9 mouse cellular contexts compared by ENCODE assay signal in genomic region chr2:181497548-181497875, GRCm38 (mm10). TPM values are rescaled to one million over a fixed set of nuclear protein-coding genes. Genes with fewer than 3 reads are reported as not detected.
A peak's percentile ranks its signal among the peaks of the same experiment; 100 is the strongest.
DNase-seq lines count a peak whose midpoint lies in the region; ATAC-seq and TF ChIP-seq lines count a peak whose summit lies in the region.
"Had no signal": no experiment of that assay in that cellular context is flagged by ENCODE, and none has a peak within 500 bp of the region (broad histone marks: within the 10 kb centered on the region; RNA-seq: fewer than 3 reads in every experiment).

No protein-coding gene starts in this region.

- peak; percentile 55 to 60 for DNase-seq in adrenal gland, adult 18-20 months (ENCODE audit: low spot score in 2 of 2)
- no peak for DNase-seq in forebrain, embryonic 11.5 days (ENCODE audit: low spot score)
- peak; percentile 53 for DNase-seq in heart, postnatal 0 days (ENCODE audit: low spot score)
- peak; percentile 72 to 85 for DNase-seq in kidney, postnatal 25 days
- DNase-seq in lung, postnatal 25 days (ENCODE audit: low spot score): peak; percentile 76
- DNase-seq in right cerebral cortex, postnatal 10 days (ENCODE audit: low spot score in 2 of 2): peak; percentile 41 to 51
- DNase-seq in urinary bladder, postnatal 36 days (ENCODE audit: low spot score in 2 of 2): peak; percentile 59 to 75

- peak; percentile 53 for ATAC-seq in forebrain, embryonic 11.5 days (replicated peaks; ENCODE audit: low FRiP score)
- ATAC-seq in heart, postnatal 0 days (ENCODE audit: insufficient read depth, low read depth): peak; percentile 45

- H3K4me3 ChIP-seq in E14TG2a.4 (replicated peaks; ENCODE audit: low read length): peak overlapping the region; percentile 99
- H3K4me3 ChIP-seq in forebrain, embryonic 11.5 days (ENCODE audit: low read depth, low read length): peak overlapping the region; percentile 87
- peak overlapping the region; percentile 79 for H3K4me3 ChIP-seq in heart, postnatal 0 days (ENCODE audit: low read depth, low read length)

- TF ChIP-seq CTCF in E14TG2a.4 (conservative IDR thresholded peaks at IDR 0.05; ENCODE audit: low read length): no peak
- TF ChIP-seq CTCF in heart, postnatal 0 days (IDR thresholded peaks at IDR 0.05; ENCODE audit: low read depth): no peak

- peak overlapping the region; percentile 90 for H3K9ac ChIP-seq in forebrain, embryonic 11.5 days (ENCODE audit: low read length)
- H3K9ac ChIP-seq in heart, postnatal 0 days (replicated peaks; ENCODE audit: low read depth, low read length): peak overlapping the region; percentile 86

- no peak for TF ChIP-seq EP300 in heart, postnatal 0 days (IDR thresholded peaks at IDR 0.05; ENCODE audit: low read depth)

- H3K4me2 ChIP-seq in forebrain, embryonic 11.5 days (ENCODE audit: low read depth, low read length, severe bottlenecking): peak overlapping the region; percentile 94
- H3K4me2 ChIP-seq in heart, postnatal 0 days (ENCODE audit: low read depth, low read length): peak overlapping the region; percentile 89

- peaks cover 12% of the 10 kb centered on the region for H3K27me3 ChIP-seq in E14TG2a.4 (ENCODE audit: insufficient read depth, low read length)
- H3K27me3 ChIP-seq in forebrain, embryonic 11.5 days (ENCODE audit: control insufficient read depth, insufficient read depth, low read length): no peaks in the 10 kb centered on the region
- H3K27me3 ChIP-seq in heart, postnatal 0 days (ENCODE audit: control insufficient read depth, insufficient read depth, low read length): no peaks in the 10 kb centered on the region

- H3K36me3 ChIP-seq in E14TG2a.4 (ENCODE audit: insufficient read depth, low read length): peaks cover 44% of the 10 kb centered on the region
- peaks cover 4% of the 10 kb centered on the region for H3K36me3 ChIP-seq in forebrain, embryonic 11.5 days (ENCODE audit: control insufficient read depth, insufficient read depth, low read length)
- H3K36me3 ChIP-seq in heart, postnatal 0 days (replicated peaks; ENCODE audit: control insufficient read depth, insufficient read depth, low read length): peaks cover 28% of the 10 kb centered on the region

- WGBS in forebrain, embryonic 11.5 days: 2% methylated on average over 12 of the region's 12 CpGs
- 1% methylated on average over 12 of the region's 12 CpGs for WGBS in heart, postnatal 0 days

- peaks cover 58% of the 10 kb centered on the region for H3K4me1 ChIP-seq in E14TG2a.4 (replicated peaks; ENCODE audit: low read depth, low read length)
- H3K4me1 ChIP-seq in forebrain, embryonic 11.5 days (replicated peaks; ENCODE audit: control insufficient read depth, insufficient read depth, low read length): no peaks in the 10 kb centered on the region; the same call in 1 of the 2 replicates
- no peaks in the 10 kb centered on the region for H3K4me1 ChIP-seq in heart, postnatal 0 days (ENCODE audit: control insufficient read depth, insufficient read depth)

- H3K27ac ChIP-seq in forebrain, embryonic 11.5 days (ENCODE audit: low read depth, low read length): peak overlapping the region; percentile 77
- peak overlapping the region; percentile 94 for H3K27ac ChIP-seq in heart, postnatal 0 days (ENCODE audit: low read depth)

- H3K9me3 ChIP-seq in E14TG2a.4 (ENCODE audit: low read length): no peaks in the 10 kb centered on the region
- no peaks in the 10 kb centered on the region for H3K9me3 ChIP-seq in forebrain, embryonic 11.5 days (ENCODE audit: control insufficient read depth, low read length)
- H3K9me3 ChIP-seq in heart, postnatal 0 days (replicated peaks; ENCODE audit: control insufficient read depth, low read length): no peaks in the 10 kb centered on the region

RNA-seq across cellular contexts. Expression of gene Tpd52l2, which starts 0.6 kb away (rescaled TPM):
- total RNA-seq in adrenal gland, adult 18-20 months (2021): 100 to 1,000 TPM in 1 of 2 experiments, 10 to 100 TPM in 1; 96.6 to 100 TPM
- polyA plus RNA-seq in forebrain, embryonic 11.5 days (2014; fragmentation: Nextera tagmentation; extraction: Ambion mirVana): 143 and 148 TPM in 2 replicates
- total RNA-seq in heart, postnatal 0 days (2014; rRNA removed; ENCODE audit: low replicate concordance): 58.2 and 82.3 TPM in 2 replicates
- 101 and 103 TPM in 2 replicates for polyA plus RNA-seq in heart, postnatal 0 days (2015; fragmentation: Nextera tagmentation; extraction: Ambion mirVana)

RNA-seq across cellular contexts. Expression of gene Abhd16b, which starts 4.5 kb away (rescaled TPM):
- total RNA-seq in adrenal gland, adult 18-20 months (2021): not detected
- polyA plus RNA-seq in forebrain, embryonic 11.5 days (2014; fragmentation: Nextera tagmentation; extraction: Ambion mirVana): 0.15 TPM in 1 of 2 replicates, not detected in the other
- not detected in 2 replicates for total RNA-seq in heart, postnatal 0 days (2014; rRNA removed; ENCODE audit: low replicate concordance)
- polyA plus RNA-seq in heart, postnatal 0 days (2015; fragmentation: Nextera tagmentation; extraction: Ambion mirVana): 0.16 TPM in 1 of 2 replicates, not detected in the other
- total RNA-seq: left cerebral cortex, postnatal 10 days had no signal

RNA-seq across cellular contexts. Expression of gene Dnajc5, which starts 22.8 kb away (rescaled TPM):
- 10 to 100 TPM; 97.2 to 97.4 TPM for total RNA-seq in adrenal gland, adult 18-20 months (2021)
- polyA plus RNA-seq in forebrain, embryonic 11.5 days (2014; fragmentation: Nextera tagmentation; extraction: Ambion mirVana): 103 and 104 TPM in 2 replicates
- total RNA-seq in heart, postnatal 0 days (2014; rRNA removed; ENCODE audit: low replicate concordance): 146 and 190 TPM in 2 replicates
- polyA plus RNA-seq in heart, postnatal 0 days (2015; fragmentation: Nextera tagmentation; extraction: Ambion mirVana): 60.0 and 72.6 TPM in 2 replicates

RNA-seq across cellular contexts. Expression of gene Zbtb46, which starts 38.3 kb away (rescaled TPM):
- 10 to 100 TPM; 12.0 to 16.2 TPM for total RNA-seq in adrenal gland, adult 18-20 months (2021)
- polyA plus RNA-seq in forebrain, embryonic 11.5 days (2014; fragmentation: Nextera tagmentation; extraction: Ambion mirVana): 14.2 and 16.1 TPM in 2 replicates
- total RNA-seq in heart, postnatal 0 days (2014; rRNA removed; ENCODE audit: low replicate concordance): 13.3 and 18.4 TPM in 2 replicates
- polyA plus RNA-seq in heart, postnatal 0 days (2015; fragmentation: Nextera tagmentation; extraction: Ambion mirVana): 6.7 and 7.5 TPM in 2 replicates
